Mouse (Mus musculus) retina, postnatal 7 days (tissue): Measurements from ENCODE around the gene Syne3.

ENCODE experiments used
- DNase-seq: peaks from one replicate; pipeline ENCODE4 v3.0.0-alpha.2; 2012; ENCODE audit warnings: low read depth, low spot score

The Syne3 gene

DNA sequence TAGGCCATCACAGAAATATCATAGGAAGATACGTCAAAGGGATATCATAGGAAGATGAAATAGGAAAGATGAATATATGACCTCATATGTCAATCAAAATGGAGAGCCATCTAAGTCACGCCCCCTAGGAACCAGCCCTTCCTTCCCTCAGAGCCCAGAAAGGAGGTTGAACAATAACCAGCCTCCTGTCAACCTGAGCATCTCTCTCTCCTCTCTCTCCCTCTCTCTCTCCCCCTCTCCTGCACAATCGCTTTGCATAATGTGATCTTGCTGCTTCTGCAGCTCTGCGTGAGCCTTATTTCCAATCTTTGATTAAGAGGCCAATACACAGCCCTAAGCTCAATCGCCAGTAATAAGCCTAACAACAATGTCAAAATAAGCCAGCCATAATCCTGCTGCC is 84.6 kb downstream of the Syne3 start:
- DNase-seq, result no peak

DNA sequence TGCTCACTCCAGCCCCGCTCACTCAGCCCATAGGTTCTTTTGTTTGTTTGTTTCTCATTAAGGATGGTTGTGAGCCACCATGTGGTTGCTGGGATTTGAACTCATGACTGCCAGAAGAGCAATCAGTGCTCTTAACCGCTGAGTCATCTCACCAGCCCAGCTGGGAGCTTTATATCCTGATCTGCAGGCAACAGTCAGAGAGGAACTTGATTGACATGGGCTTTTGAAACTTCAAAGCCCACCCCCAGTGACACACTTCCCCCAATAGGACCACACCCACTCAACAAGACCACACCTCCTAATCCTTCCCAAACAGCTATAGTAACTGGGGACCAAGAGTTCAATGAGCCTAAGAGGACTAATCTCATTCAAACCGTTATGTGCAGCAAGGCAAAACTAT is 85.1 kb downstream of the Syne3 start:
- no peak for DNase-seq

DNA sequence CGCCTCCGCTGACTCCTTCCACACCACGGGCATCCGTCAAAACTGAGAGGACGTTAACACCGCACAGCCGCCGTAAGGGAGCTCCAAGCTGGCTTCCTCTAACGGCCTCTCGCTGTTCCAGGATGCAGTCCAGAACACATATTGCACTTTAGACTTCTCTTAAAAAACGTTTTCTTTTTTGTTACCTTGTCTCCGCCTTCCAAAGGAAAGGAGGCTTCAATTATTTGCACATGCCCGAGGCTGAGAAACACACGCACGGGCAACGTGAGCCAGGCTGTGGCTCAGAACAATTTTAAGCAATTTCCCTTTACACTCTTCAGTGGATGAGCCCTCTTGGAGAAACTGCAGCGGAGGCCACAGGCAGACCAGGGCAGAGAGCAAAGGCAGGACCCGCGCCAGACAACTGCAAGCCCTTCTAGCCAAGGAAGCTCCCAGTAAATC is 85.6 kb downstream of the Syne3 start:
- DNase-seq, result no peak

DNA sequence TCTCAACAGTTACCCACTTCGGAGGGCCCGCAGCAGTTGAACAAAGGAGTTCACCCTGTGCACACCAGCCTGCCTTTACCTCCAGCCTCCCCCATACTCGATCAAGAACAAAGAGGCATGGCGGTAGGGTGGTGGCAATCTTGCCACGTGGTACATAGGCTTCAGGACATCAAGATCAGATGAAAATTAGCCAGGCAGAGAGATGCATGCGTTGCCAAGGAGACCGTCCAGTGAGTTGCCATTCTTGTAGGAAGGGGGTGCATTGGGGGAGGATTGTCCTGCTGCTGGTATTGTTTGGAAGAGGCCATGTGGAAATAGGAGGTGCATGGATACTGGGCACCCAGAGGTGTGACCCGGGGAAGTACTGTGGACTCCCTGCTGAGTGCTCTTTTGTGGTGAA is 87.0 kb downstream of the Syne3 start:
- DNase-seq, result no peak

DNA sequence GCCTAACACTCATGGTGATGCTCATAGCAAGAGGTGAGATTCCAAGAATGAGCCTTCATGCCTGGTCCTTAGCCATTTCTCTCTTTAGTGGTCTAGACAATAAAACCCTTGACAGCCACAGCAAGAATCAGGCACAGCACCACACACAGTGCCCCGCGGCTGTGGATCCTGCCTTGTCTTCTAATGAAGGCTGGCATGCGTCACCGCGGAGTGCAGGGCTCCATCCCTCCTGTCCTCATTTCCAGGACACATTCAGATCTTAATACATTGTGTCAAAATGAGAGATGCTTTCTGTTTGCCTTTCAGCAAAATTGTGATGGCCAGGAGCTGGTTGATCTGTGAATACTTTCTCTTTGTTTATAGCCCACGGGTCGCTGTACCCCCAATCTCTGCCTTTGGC is 88.5 kb downstream of the Syne3 start:
- no peak for DNase-seq

DNA sequence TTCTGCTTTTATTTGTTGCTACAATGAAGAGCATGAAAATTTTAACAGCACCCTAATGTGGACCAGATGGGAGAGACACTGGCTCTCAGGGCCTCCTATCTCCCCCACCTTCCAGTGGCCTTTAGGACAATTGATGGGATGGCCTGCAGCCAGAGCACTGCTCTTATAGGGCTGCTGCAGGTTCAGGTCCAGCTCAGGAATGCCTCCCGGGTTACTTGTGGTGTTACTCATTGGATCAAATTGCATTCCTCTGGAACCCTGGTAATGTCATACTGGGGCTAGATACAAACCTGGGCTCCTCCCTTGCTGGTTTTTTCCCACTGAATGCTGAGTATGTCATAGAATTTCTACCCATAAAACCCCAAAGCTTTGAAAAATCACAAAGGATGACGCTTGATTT is 90.4 kb downstream of the Syne3 start:
- DNase-seq, result no peak

DNA sequence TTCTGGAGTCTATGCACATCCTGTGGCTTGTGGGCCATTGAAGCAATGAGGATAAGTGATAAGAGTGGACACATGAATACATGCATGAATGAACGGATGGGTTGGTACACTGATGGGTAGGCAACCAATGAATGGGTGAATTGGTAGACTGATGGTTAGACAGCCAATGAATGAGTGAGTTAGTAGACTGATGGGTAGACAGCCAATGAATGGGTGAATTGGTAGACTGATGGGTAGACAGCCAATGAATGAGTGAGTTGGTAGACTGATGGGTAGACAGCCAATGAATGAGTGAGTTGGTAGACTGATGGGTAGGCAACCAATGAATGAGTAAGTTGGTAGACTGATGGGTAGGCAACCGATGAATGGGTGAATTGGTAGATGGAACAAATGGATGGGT is 91.7 kb downstream of the Syne3 start:
- DNase-seq, result no peak

DNA sequence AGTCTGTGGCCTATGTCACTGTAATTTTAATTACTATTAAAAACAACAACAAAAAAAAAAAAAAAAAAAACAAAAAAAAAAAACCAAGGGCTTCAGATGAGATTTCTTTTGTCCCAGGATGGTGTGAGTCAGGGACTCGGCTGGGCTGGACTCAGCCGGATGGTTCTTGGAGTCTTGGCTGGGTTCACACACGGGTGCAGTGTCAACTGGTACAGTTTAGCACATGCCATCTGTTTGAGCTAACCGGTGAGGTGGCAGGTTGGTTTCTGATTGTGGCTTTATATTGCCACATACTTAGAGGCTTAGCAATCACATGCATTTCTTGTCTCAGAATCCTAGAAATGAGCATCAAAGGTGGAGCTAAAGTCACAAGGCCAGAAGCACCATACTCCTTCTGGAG is 92.3 kb downstream of the Syne3 start:
- no peak for DNase-seq

DNA sequence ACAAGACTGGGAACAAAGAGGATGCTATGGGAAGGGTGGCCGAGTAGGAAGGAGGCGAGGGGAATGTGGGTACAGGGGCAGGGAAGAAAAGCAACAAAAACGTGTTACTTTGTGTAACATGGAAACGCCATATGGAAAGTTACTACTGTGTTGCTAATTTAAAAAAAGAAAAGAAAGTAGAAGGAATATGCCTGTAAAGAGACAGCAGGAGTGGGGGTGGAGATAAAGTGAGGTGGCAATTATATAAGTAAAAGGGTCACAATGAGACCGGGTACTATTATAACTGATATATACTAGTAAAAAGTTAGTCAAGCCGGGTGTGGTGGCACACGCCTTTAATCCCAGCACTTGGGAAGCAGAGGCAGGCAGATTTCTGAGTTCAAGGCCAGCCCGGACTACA is 92.8 kb downstream of the Syne3 start:
- no peak for DNase-seq

DNA sequence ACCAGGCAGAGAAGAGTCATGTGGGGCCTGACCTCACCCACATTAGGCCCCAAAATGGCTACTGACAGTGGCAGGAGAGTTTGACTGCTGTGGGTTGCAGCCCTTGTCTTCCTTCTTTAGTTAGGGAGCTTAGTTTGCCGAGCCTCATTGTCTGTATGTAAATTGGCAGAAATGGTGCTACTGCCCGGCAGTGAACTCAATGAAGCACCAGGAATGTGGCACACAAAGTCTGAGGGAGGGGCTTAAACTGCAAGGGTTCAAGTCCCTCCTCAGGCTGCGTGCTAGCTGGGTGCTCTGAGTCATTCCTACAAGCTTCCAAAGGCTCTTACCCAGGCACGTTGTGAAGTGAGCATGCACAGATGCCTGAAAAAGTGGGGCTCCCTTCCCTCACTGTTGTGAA is 93.9 kb downstream of the Syne3 start:
- DNase-seq, result no peak

DNA sequence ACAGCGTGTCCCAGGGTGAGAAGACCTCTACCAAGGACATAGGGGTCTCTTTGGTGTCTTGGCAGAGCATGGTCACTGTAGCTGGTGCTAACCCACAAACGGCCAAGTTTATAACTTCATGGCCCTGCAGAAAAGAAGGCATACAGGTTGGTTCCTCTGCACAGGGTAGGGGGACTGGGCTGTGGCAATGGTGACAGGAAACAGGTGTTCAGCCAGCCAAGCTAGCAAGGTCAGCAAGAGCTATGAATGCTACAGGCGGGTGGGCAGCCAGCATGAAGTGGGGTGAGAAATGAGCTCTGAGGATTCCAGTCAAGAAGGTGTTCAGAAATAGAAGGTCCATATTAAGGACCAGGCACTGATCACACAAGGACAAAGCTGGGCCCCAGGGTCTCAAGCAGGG is 96.6 kb downstream of the Syne3 start:
- no peak for DNase-seq

DNA sequence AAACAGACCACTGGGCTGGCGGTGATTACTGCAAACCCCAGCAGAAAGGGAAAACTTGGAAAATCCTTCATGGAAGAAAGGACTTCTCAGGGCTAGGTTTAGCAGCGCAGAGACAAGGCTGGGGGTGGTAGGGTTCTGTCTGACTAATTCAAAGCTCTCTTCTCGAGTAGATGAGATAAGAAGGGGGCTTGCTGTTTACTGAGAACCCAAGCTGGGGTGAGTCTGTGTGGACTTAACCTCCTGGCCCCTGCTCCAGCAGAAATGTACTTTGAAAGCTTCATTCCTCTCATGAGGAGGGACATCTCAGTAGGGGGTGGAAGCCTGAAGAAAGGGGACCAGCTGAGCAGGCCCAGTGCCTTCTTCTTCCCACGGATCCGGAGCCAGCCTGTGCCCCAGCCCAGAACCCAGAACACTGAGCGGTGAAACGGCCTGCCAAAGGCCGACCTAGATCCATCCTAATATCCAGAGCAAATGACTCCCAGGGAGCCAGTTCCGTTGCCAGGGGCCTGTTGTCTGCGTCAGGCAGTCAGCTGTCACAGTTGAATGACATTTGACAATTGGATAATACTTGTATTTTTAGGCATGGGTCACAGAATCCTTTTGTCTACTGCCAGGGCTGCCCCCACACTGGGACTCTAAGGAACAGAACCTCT is 97.2 kb downstream of the Syne3 start:
- no peak for DNase-seq

DNA sequence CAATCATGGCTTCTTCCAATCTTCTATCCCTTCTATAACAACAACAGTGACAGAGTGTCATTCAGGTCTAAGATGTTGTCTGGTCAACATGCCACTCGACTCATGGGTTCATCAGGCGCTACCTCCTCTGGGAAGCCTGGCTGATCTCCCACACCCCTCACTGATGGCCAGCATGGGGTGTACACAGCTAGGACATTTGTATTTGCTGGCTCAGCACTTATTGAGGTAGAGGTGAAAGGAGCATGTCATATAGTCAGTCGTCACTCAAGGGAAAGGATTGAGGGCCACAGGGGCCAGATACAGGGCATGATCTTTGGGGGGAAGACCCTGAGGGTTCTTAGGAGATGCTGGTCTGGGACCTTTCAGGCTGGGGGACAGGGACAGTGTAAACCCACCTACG is 99.9 kb downstream of the Syne3 start:
- DNase-seq, result no peak

DNA sequence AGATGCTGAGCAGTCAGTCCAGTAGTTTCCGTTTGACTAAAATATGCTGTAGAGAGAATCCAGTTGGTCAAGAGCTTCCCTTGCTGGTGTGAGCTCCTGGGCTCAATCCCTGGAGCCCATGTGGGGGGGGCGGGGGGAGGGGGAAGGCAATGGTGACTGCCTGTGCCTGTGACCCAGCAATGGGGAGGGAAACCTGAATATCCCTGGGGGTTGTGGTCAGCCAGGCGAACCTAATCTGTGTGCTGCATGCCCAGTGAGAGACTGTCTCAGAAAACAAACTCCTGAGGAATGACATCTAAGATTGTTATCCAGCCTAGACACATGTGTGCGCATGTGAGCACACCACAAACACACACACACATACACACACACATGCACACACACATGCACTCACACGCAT is 100.6 kb downstream of the Syne3 start:
- DNase-seq, result no peak

DNA sequence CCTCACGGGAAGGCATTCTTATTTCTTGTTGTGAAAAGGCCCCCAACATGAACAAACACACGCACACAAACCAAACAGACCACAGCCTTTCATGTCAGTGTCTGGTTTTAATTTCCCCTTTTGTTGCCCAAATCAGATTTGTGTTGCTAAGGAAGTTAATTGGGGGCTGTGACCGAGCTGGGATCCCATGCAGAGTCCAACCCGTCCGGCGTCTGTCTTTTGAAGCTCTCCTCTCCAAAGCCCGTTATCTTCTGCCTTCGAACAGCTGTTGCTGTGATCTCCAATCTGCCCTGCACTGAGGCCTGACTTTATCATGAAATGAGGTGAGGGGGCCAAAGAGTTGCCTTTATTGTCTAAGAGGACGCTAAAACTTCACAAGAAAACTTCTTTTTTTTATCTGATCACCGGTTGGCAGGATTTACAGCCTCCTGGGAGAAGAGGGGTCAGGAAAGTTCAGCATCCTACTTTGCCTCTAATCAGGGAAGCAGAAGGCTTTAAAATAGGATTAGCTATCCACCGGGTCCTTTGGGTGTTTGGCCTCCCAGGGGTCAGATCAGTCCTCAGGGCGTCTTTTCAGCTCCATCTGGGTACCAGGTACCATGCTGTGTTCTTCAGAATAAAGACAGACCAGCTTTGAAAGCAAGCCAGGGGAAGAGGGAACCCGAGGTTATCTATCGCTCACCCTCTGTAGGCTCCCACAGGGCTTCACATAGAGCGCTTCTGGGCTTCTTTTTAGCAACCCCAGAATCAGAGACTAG is 101.4 kb downstream of the Syne3 start:
- DNase-seq, result no peak

DNA sequence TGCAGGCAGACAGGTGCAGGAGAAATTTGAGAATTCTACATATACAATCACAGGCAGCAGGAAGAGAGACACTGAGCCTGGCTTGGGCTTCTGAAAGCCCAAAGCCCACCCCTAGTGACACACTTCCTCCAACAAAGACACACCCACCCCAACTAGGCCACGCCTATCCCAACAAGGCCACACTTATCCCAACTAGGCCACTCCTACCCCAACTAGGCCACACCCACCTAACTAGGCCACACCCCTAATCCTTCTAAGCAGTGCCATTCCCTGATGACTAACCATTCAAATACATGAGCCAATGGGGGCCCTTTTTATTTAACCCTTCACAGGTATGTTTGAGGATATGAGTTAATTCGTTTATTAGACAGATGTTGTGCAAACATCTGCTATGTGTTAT is 102.5 kb downstream of the Syne3 start:
- DNase-seq, result no peak

DNA sequence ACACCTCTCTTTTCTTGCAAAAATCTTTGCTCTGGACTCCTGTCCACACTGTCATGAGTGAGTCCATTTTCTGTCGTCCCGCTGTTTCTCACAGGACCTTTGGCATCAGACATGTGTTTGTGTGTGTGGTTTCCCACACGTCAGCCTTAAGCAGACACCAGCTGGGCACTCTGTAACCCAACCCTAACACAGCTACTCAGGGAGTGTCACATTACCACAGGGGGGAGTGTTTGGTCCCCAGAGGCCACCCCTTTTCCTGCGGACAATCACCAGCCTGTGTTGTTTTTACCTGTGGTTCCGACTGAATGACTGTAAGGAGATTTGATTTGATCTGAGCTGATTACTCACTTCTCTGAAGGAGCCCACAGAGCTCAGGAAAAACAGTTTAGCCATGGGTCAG is 105.5 kb downstream of the Syne3 start:
- no peak for DNase-seq

DNA sequence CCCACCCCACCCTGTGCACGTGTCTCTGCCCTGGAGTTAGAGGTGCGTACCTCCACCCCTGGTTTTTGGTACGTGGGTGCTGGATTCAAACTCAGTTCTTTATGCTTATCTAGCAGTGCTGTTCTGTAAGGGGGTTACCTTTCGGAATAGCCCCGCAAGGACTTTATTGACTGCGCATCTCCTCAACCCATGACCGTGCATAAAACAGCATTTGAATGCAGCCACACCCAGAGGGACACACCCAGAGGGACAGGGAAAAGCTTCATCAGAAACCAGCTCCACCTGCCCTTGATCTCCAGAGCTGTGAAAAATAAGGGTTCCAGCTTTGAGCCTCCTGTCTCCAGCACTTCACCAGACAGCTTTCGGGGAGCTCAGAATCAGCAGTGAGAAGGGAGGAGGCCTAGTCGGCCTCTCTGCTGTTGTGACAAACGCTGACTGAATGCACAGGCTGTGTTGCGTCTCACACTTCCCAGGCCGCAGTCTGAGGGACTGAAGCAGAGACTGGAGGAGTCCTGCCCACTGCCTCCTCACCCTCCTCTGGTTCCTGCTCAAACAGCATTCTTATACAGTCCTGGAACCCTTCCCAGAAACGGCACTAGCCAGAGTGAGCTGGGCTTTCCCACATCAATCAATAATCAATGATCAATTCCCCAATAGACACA is 107.1 kb downstream of the Syne3 start:
- no peak for DNase-seq

DNA sequence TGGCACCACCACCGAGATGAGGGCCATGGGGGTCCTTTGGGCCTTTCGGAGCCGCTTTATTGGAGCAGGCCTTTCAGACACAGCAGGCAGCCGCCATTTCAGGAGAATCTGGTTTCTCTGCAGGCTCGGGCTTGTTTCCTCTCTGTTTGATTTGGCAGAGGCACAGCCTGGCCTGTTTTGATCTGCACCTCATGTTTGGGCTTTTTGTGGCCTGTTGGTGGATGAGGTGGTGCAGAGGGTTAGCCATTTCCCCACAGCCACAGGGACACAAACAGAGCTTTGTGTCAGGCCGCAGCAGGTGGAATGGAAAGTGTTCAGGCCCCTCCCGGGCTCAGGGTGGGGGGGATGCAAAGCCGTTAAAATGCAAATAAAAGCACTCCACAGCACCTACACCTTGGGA is 108.3 kb downstream of the Syne3 start:
- no peak for DNase-seq

DNA sequence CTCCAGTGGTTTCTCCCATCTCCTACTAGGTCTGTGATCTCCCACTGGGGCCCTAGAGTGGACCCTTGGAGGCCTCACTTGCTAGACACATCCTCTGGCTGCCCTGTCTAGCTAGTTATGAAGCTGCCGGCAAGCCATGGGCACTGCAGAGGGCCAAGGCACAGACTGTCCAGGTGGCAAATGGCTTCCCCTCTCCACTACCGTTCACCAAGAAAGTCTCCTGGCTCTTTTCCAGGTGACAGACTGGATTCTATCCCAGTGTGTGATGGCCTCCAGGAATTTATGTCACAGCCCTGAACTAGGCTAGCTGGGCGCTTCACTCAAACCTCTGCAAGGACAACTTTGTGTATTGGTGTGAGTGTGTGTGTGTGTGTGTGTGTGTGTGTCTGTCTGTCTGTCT is 109.8 kb downstream of the Syne3 start:
- DNase-seq, result no peak

DNA sequence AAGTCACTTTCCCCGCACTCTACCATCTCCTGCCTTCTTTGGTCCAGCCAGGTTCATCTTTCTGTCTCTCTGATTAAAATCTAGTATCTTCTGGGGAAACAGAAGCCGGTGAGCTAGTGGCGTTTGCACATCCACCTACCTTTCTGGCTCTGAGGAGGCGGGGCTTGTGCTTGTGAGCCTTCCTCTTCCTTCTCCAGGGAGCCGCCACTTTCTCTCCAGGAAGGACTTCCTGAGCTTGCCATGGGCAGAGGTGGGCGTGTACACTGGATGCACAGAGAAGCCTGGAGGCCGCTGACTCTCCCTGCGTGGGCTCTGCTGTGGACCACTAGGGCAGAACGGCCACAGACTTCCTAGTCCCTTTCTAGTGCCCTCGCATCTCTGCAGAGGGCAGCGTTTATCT is 110.4 kb downstream of the Syne3 start:
- DNase-seq, result no peak

DNA sequence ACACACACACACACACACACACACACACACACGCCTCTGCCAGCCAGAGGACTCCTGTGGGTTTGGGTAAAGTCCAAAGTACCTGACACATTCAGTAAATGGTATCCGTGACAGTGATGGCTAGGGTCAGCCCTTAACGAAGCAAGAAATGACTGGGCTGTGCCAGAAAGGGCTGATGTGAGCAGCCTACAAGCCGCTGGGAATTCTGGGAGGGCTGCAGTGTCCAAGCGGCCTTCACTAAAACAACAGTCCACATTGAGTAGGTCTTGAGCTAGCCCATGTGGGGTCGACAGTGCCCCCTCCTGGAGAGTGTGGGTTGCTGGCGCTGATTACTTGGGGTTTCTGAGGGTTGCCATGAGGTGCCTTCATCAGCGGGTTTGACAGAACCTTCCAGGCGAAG is 110.9 kb downstream of the Syne3 start:
- DNase-seq, result no peak

DNA sequence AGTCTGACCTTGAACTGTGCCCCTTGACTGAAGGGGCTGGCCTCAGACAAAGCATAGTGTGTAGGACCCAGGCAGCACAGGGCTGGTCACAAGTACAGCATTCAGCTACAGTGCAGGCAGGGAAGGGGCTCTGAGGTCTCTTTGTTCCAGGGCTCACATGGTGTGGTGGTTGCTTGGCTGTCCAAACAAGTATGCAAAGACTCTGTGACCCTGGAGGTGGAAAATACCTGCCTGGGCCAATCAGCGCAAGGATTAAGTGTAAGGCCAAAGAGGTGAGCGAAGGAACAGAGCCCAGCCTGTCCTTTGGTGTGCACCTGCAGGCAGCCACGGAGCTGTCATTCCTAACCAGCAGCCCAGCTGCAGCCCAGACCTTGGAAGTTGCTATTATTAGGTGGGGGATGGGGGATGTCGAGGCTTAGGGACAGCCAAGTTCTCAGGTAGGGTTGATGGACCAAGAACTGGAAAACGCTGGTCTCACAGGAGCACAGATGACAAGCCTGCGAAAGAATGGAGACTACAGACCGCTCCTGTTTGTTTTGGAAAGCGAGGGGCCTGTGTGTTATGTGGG is 112.5 kb downstream of the Syne3 start:
- DNase-seq, result no peak
